Mouse (Mus musculus): ENCODE measurements around the gene Endod1.

GRCm38 (mm10) chr9:14398084-14398483 is 16.8 kb upstream of the Endod1 start:
- TF ChIP-seq CTCF (IDR thresholded peaks at IDR 0.05) (no peak), EP300 (IDR thresholded peaks at IDR 0.05) (no peak)

Measured in lung, postnatal 0 days (tissue).